Mouse (Mus musculus): ENCODE data around the gene Oosp2. TPM values are rescaled to one million over a fixed set of nuclear protein-coding genes. Genes with fewer than 3 reads are reported as not detected.

Gene Oosp2
- polyA plus RNA-seq, 1 experiment from 2014 or later = not detected

DNA sequence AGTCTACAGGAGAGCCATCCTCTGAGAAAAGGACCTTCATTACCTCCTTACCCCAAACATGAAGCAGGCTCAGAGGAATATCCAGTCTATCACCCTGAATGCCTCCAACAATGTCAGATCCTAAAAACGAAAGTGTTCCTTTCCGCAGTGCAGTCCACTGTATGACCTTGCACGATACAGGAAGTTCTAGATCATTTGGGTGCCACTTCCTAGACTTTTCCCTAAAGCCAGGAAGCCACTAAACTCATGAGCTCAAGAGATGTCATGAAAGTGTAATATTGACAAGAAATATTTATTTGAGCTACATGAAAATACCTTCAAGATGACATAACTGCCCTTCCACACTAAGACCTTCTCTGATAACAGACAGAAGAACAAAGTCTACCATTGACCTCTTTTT lies 59.0 kb downstream of the Oosp2 start:
- no peak for ATAC-seq (ENCODE audit: low FRiP score, low read depth)
- Histone ChIP-seq H3K4me3 (no peak overlapping the region), H3K4me1 (no peaks in the 10 kb centered on the region), H3K27me3 (no peaks in the 10 kb centered on the region), H3K4me2 (replicated peaks) (no peak overlapping the region), H3K9ac (replicated peaks) (no peak overlapping the region), H3K9me3 (no peaks in the 10 kb centered on the region), H3K36me3 (no peaks in the 10 kb centered on the region), H3K27ac (replicated peaks) (no peak overlapping the region)
- WGBS = 92% methylated on average over 3 of the region's 3 CpGs

Other genes with a start within 250 kb of the Oosp2 start
- gene Ms4a4b, start 217.0 kb downstream of the Oosp2 start, polyA plus RNA-seq (2016; fragmentation: Nextera tagmentation; extraction: Ambion mirVana) = not detected in 2 replicates
- 2.1 and 3.1 TPM in 2 replicates for gene Ms4a6c, start 191.2 kb downstream of the Oosp2 start, polyA plus RNA-seq (2016; fragmentation: Nextera tagmentation; extraction: Ambion mirVana)
- gene Gm8369, start 174.6 kb downstream of the Oosp2 start, polyA plus RNA-seq (2016; fragmentation: Nextera tagmentation; extraction: Ambion mirVana) = not detected in 2 replicates
- 3.1 and 3.3 TPM in 2 replicates for gene Ms4a6b, start 144.0 kb downstream of the Oosp2 start, polyA plus RNA-seq (2016; fragmentation: Nextera tagmentation; extraction: Ambion mirVana)
- gene Ms4a4d, start 123.8 kb downstream of the Oosp2 start, polyA plus RNA-seq (2016; fragmentation: Nextera tagmentation; extraction: Ambion mirVana) = 0.20 TPM in 1 of 2 replicates, not detected in the other
- 2.9 and 4.1 TPM in 2 replicates for gene Ms4a6d, start 55.7 kb downstream of the Oosp2 start, polyA plus RNA-seq (2016; fragmentation: Nextera tagmentation; extraction: Ambion mirVana)
- not detected in 2 replicates for gene Ms4a2, start 36.8 kb downstream of the Oosp2 start, polyA plus RNA-seq (2016; fragmentation: Nextera tagmentation; extraction: Ambion mirVana)
- gene Ms4a3, start 19.7 kb downstream of the Oosp2 start, polyA plus RNA-seq (2016; fragmentation: Nextera tagmentation; extraction: Ambion mirVana) = not detected in 2 replicates
- gene Oosp1, start 30.6 kb upstream of the Oosp2 start, polyA plus RNA-seq (2016; fragmentation: Nextera tagmentation; extraction: Ambion mirVana) = not detected in 2 replicates
- not detected in 2 replicates for gene Oosp3, start 36.5 kb upstream of the Oosp2 start, polyA plus RNA-seq (2016; fragmentation: Nextera tagmentation; extraction: Ambion mirVana)
- gene Gif, start 87.0 kb upstream of the Oosp2 start, polyA plus RNA-seq (2016; fragmentation: Nextera tagmentation; extraction: Ambion mirVana) = not detected in 2 replicates
- gene Mrpl16, start 109.8 kb upstream of the Oosp2 start, polyA plus RNA-seq (2016; fragmentation: Nextera tagmentation; extraction: Ambion mirVana) = 45.7 and 48.7 TPM in 2 replicates
- 20.3 and 22.0 TPM in 2 replicates for gene Stx3, start 158.8 kb upstream of the Oosp2 start, polyA plus RNA-seq (2016; fragmentation: Nextera tagmentation; extraction: Ambion mirVana)
- gene Olfr1417, start 178.7 kb upstream of the Oosp2 start, polyA plus RNA-seq (2016; fragmentation: Nextera tagmentation; extraction: Ambion mirVana) = not detected in 2 replicates
- not detected in 2 replicates for gene Olfr1418, start 200.5 kb upstream of the Oosp2 start, polyA plus RNA-seq (2016; fragmentation: Nextera tagmentation; extraction: Ambion mirVana)
- not detected in 2 replicates for gene Olfr1419, start 214.5 kb upstream of the Oosp2 start, polyA plus RNA-seq (2016; fragmentation: Nextera tagmentation; extraction: Ambion mirVana)
- not detected in 2 replicates for gene Olfr1420, start 226.0 kb upstream of the Oosp2 start, polyA plus RNA-seq (2016; fragmentation: Nextera tagmentation; extraction: Ambion mirVana)

Measured in midbrain, embryonic 12.5 days (tissue).